Mouse (Mus musculus) thymus, adult 2 months (tissue): ENCODE data around the gene Atf6b. TPM values are rescaled to one million over a fixed set of nuclear protein-coding genes. Genes with fewer than 3 reads are reported as not detected.

Experiments
- DNase-seq: peaks from one replicate; pipeline ENCODE4 v3.0.0; 2021
- H3K27ac ChIP-seq: fragments of 200-500 bp; 2 replicates; pipeline ENCODE4 v1.5.1; 2012; ENCODE audit warnings: low read length, control low read depth; ENCODE audit not compliant: control insufficient read depth, insufficient read depth
- H3K27me3 ChIP-seq: fragments of 200-500 bp; 2 replicates; pipeline ENCODE4 v1.6.1; 2012; ENCODE audit warnings: mild to moderate bottlenecking, low read length, moderate library complexity, mixed read lengths; ENCODE audit not compliant: control insufficient read depth, insufficient read depth
- H3K36me3 ChIP-seq: fragments of 200-500 bp; 2 replicates; pipeline ENCODE4 v1.6.1; 2012; ENCODE audit warnings: mild to moderate bottlenecking, low read length, moderate library complexity; ENCODE audit not compliant: control insufficient read depth, insufficient read depth
- H3K4me1 ChIP-seq: fragments of 200-500 bp; replicated peaks from 2 replicates; pipeline ENCODE4 v1.6.1; 2012; ENCODE audit warnings: low read length; ENCODE audit not compliant: control insufficient read depth, insufficient read depth
- H3K4me3 ChIP-seq: fragments of 200-500 bp; 2 replicates; pipeline ENCODE4 v1.5.1; 2012; ENCODE audit warnings: mild to moderate bottlenecking, low read length, control low read depth, moderate library complexity; ENCODE audit not compliant: control insufficient read depth, insufficient read depth
- CTCF ChIP-seq: fragments of 200-500 bp; IDR thresholded peaks from 2 replicates; pipeline ENCODE4 v1.5.1; 2012; ENCODE audit warnings: mild to moderate bottlenecking, control low read depth, low read length, moderate library complexity, borderline replicate concordance; ENCODE audit not compliant: control insufficient read depth, poor library complexity, insufficient read depth; ENCODE audit errors: extremely low read depth
- POLR2A ChIP-seq: fragments of 200-500 bp; IDR thresholded peaks from 2 replicates; pipeline ENCODE4 v1.6.1; 2012; ENCODE audit warnings: mild to moderate bottlenecking, low read length, control low read depth, moderate library complexity; ENCODE audit not compliant: control insufficient read depth, poor library complexity, insufficient read depth; ENCODE audit errors: extremely low read depth
- WGBS: fragments of 180-500 bp; shearing (Covaris S2); methylation state at CpG from one replicate; pipeline ENCODE4 v1.1.7; 2018; 5-methylcytosine and 5-hydroxymethylcytosine counted together
- polyA plus RNA-seq: library from polyadenylated mRNA; depleted of rRNA; stranded (reverse); fragments of >200 nt; gene quantifications from 2 replicates; pipeline ENCODE4 v1.2.3, GENCODE M21; 2012

Atf6b gene
- polyA plus RNA-seq, 1 experiment: 169 TPM

- DNase-seq: no peak
- H3K36me3 ChIP-seq: no peaks in the 10 kb centered on the region
Measured at GRCm38 (mm10) chr17:34680191-34680590, 33.2 kb downstream of the Atf6b start.

GRCm38 (mm10) chr17:34680621-34681020 is 33.7 kb downstream of the Atf6b start:
- 55% methylated on average over 4 of the region's 4 CpGs for WGBS
- H3K4me1 ChIP-seq: no peaks in the 10 kb centered on the region
- no peaks in the 10 kb centered on the region for H3K36me3 ChIP-seq
- peaks cover 4% of the 10 kb centered on the region; the same call in 1 of the 2 replicates for H3K27me3 ChIP-seq
- no peak overlapping the region for H3K4me3 ChIP-seq
- TF ChIP-seq CTCF (no peak), POLR2A (no peak)
- no peak overlapping the region for H3K27ac ChIP-seq
- no peak for DNase-seq

More at GRCm38 (mm10) chr17:34680191-34680590, 33.2 kb downstream of the Atf6b start:
- TF ChIP-seq POLR2A (no peak), CTCF (no peak)
- no peak overlapping the region for H3K27ac ChIP-seq
- peaks cover 4% of the 10 kb centered on the region; the same call in 1 of the 2 replicates for H3K27me3 ChIP-seq
- no peak overlapping the region for H3K4me3 ChIP-seq
- no peaks in the 10 kb centered on the region for H3K4me1 ChIP-seq
- 83% methylated on average over 26 of the region's 26 CpGs for whole genome bisulfite sequencing

GRCm38 (mm10) chr17:34681132-34681571 is 34.2 kb downstream of the Atf6b start:
- H3K27me3 ChIP-seq: peaks cover 4% of the 10 kb centered on the region; the same call in 1 of the 2 replicates
- no peak for DNase-seq
- no peak overlapping the region for H3K4me3 ChIP-seq
- H3K36me3 ChIP-seq: no peaks in the 10 kb centered on the region
- 2% methylated on average over 17 of the region's 17 CpGs for WGBS
- no peaks in the 10 kb centered on the region for H3K4me1 ChIP-seq
- TF ChIP-seq CTCF: no peak
- no peak for TF ChIP-seq POLR2A
- H3K27ac ChIP-seq: no peak overlapping the region

- Histone ChIP-seq H3K4me1 (no peaks in the 10 kb centered on the region), H3K27ac (no peak overlapping the region), H3K36me3 (no peaks in the 10 kb centered on the region), H3K27me3 (peaks cover 4% of the 10 kb centered on the region; the same call in 1 of the 2 replicates), H3K4me3 (no peak overlapping the region)
- 77% methylated on average over 11 of the region's 11 CpGs for WGBS
- no peak for TF ChIP-seq POLR2A
- TF ChIP-seq CTCF: no peak
- no peak for DNase-seq
Measured at GRCm38 (mm10) chr17:34681881-34682536, 35.1 kb downstream of the Atf6b start.

- Histone ChIP-seq H3K36me3 (no peaks in the 10 kb centered on the region), H3K4me3 (no peak overlapping the region), H3K27ac (no peak overlapping the region), H3K4me1 (no peaks in the 10 kb centered on the region), H3K27me3 (peaks cover 4% of the 10 kb centered on the region; the same call in 1 of the 2 replicates)
- DNase-seq: no peak
- 85% methylated on average over 8 of the region's 8 CpGs for WGBS
- no peak for TF ChIP-seq CTCF
- TF ChIP-seq POLR2A: no peak
Measured at GRCm38 (mm10) chr17:34683179-34683578, 36.2 kb downstream of the Atf6b start.

GRCm38 (mm10) chr17:34683686-34684220 is 36.8 kb downstream of the Atf6b start:
- Histone ChIP-seq H3K27ac (no peak overlapping the region), H3K4me3 (no peak overlapping the region), H3K4me1 (no peaks in the 10 kb centered on the region), H3K36me3 (no peaks in the 10 kb centered on the region), H3K27me3 (peaks cover 4% of the 10 kb centered on the region; the same call in 1 of the 2 replicates)
- TF ChIP-seq POLR2A (no peak), CTCF (no peak)
- 68% methylated on average over 10 of the region's 10 CpGs for WGBS
- no peak for DNase-seq

GRCm38 (mm10) chr17:34684253-34684893 is 37.4 kb downstream of the Atf6b start:
- WGBS: 79% methylated on average over 9 of the region's 9 CpGs
- no peaks in the 10 kb centered on the region for H3K4me1 ChIP-seq
- H3K36me3 ChIP-seq: no peaks in the 10 kb centered on the region
- TF ChIP-seq CTCF: no peak
- TF ChIP-seq POLR2A: no peak
- no peak overlapping the region for H3K27ac ChIP-seq
- peaks cover 4% of the 10 kb centered on the region; the same call in 1 of the 2 replicates for H3K27me3 ChIP-seq
- no peak overlapping the region for H3K4me3 ChIP-seq
- DNase-seq: no peak
